Mouse (Mus musculus) MEL (cell line): Measurements from ENCODE around the gene Tmod1.

Experiments used
- CTCF ChIP-seq, 3 experiments: IDR thresholded peaks in 2 of 3; conservative IDR thresholded peaks in 1 of 3; 2 replicates each; pipeline ENCODE4 v1.5.1; 2011 to 2012; ENCODE audit warnings: low read length in 3 of 3, low read depth in 2 of 3, mild to moderate bottlenecking in 2 of 3, improper control_type of control experiment in 1 of 3, inconsistent platforms in 1 of 3, mixed read lengths in 1 of 3, moderate library complexity in 1 of 3; ENCODE audit not compliant: control insufficient read depth in 1 of 3, insufficient read depth in 1 of 3, poor library complexity in 1 of 3, severe bottlenecking in 1 of 3
- ELF1 ChIP-seq: IDR thresholded peaks from 2 replicates; pipeline ENCODE4 v1.6.1; 2014; ENCODE audit warnings: low read depth, mild to moderate bottlenecking, inconsistent platforms, low read length, improper control_type of control experiment, moderate library complexity
- GATA1 ChIP-seq: IDR thresholded peaks from 2 replicates; pipeline ENCODE4 v1.6.1; 2011; ENCODE audit warnings: low read depth, low read length, improper control_type of control experiment
- POLR2A ChIP-seq, 2 experiments: IDR thresholded peaks; 2 replicates each; pipeline ENCODE4 v1.6.1; 2011 to 2012; ENCODE audit warnings: low read length in 2 of 2, mild to moderate bottlenecking in 2 of 2, control low read depth in 1 of 2, improper control_type of control experiment in 1 of 2, low read depth in 1 of 2, moderate library complexity in 1 of 2; ENCODE audit not compliant: control insufficient read depth in 1 of 2, insufficient read depth in 1 of 2, poor library complexity in 1 of 2
- POLR2AphosphoS2 ChIP-seq: IDR thresholded peaks from 2 replicates; pipeline ENCODE4 v1.6.1; 2011; ENCODE audit warnings: low read length, improper control_type of control experiment
- TAL1 ChIP-seq: IDR thresholded peaks from 2 replicates; pipeline ENCODE4 v1.6.1; 2012; ENCODE audit warnings: mild to moderate bottlenecking, inconsistent platforms, low read length, moderate library complexity, mixed read lengths
- ZMIZ1 ChIP-seq: IDR thresholded peaks from 2 replicates; pipeline ENCODE4 v1.6.1; 2012; ENCODE audit warnings: low read depth, mild to moderate bottlenecking, inconsistent platforms, low read length, improper control_type of control experiment, moderate library complexity

- TF ChIP-seq POLR2A (IDR thresholded peaks at IDR 0.05; ENCODE audit: control insufficient read depth in 1 of 2, insufficient read depth in 1 of 2, low read depth in 1 of 2, low read length in 2 of 2, poor library complexity in 1 of 2) (peak in 1 of 2 experiments; percentile 30; a peak in 1 of 4 replicates), GATA1 (no peak), ELF1 (no peak), CTCF (IDR thresholded peaks at IDR 0.05 in 2 of 3, conservative IDR thresholded peaks at IDR 0.05 in 1 of 3; ENCODE audit: control insufficient read depth in 1 of 3, insufficient read depth in 1 of 3, low read depth in 2 of 3, low read length in 3 of 3, poor library complexity in 1 of 3, severe bottlenecking in 1 of 3) (no peak), TAL1 (no peak), ZMIZ1 (no peak), POLR2AphosphoS2 (no peak)
Observed at GRCm38 (mm10) chr4:46038892-46039751, at the start of gene Tmod1.
